Mouse (Mus musculus): ENCODE data around the gene Negr1.

Gene Negr1

DNA sequence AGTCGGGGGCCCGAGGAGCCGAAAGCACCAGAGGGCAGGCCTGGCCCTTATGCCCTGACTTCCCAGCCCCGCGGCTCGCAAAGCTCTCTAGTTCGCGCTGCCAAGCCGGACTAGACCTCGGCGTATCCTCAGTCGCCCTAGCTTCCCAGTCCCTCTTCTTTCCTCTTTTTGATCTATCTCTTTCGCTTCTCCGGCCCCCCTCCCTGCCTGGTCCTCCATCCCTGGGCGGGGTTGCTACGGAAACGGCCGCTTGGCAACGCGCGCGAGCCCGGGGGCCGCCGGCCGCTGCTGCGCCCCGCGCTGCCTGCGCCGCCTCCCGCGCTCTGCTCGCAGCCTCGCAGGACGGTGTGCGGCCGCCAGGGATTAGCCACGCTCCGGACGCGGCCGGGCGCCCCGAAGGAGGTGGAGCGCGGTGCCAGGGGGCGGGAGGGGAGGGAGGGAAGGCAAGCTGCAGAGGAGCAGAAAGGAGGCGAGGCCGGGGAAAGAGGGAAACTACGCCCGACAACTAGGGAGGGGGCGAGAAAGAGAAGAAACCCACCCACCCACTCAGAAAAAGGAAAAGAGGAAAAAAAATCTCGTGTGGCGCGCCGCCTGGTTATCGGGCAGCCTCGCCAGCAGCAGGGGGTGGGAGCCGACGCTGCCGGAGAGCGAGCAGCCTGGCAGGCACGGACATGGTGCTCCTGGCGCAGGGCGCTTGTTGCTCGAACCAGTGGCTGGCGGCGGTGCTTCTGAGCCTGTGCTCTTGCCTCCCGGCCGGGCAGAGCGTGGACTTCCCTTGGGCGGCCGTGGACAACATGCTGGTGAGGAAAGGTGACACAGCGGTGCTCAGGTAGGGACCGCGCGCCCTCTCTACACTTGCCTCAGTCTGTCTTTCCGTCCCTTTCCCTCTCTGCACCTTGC lies at the start of gene Negr1:
Negr1 (plus strand) TSS at position 271 of the 900 bp plus-strand sequence.
- no peak for DNase-seq (ENCODE audit: low read depth)

DNA sequence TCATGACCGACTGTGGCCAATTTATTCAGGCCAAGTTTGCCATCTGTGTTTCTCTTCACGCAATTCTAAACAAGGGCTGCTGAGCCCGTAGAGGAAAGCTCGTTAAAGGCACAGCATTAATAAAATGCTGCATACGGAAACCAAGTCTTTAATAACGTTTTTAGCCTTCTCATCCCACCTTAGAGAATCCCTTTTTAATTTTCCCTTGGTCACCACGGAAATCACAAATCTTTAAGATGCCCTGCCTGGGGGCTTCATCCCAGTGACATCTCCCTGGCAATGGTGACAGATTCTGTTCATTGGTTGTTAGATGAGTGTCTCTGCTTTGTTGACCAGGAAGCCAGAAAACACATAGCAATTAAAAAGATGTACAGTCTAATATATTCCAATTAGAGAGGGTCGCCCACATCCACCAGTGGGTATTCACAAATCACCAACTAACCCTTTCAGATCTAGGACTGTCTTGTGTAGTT lies 35.1 kb upstream of the Negr1 start:
- DNase-seq (ENCODE audit: low read depth): no peak

DNA sequence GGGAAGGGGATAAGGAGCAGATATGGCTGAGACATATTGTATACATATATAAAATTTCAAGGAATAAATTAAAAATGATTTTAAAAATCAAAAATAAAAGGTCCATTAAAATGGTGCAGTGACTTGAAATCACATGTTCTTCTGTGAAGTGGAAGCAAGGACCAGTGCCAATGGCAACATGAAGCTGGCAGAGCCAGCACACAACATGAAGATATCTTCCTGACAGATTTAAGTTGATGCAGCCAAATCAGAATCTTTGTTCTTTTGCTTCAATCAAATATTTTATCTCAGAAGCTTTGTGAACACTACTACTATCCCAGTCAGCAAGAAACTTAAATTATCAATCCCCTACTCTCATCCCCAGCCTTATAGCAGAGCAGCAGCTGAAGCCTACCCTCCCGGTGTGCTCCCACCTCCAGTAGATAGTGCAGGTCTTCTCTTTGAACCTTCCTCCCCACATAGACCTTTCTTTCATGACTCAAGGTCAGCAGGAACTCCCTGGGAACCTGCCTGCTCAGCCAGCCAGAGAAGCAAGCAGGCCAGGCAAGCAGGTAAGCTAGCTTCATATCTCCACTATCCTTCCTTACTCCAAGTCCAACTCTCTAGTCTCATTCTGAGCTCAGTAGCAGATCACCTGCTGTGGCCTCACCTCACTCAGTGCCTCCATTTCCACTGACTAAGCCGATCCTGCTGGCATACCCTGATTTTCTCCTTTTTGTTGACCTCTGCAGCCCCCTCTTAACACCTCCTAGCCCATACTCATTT lies 34.2 kb upstream of the Negr1 start:
- DNase-seq (ENCODE audit: low read depth): no peak

DNA sequence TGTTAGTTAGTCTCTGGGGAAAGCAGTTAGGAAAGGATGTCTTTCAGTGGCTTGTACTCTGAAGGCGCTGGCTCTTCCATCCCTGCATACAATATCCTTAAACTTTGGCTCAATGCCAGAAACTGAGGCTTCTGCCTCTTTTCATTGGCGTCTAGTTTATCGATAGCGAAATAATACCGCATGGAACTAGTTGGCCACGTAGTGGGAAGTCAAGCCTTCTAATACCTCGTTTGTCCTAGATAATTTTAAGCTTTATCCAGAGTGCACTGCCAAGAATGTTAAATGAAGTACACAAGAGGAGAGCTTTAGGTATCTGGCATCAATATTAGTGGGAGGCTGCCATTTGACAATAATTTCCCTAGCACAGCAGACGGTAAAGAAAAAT lies 2.2 kb upstream of the Negr1 start:
- no peak for DNase-seq (ENCODE audit: low read depth)

DNA sequence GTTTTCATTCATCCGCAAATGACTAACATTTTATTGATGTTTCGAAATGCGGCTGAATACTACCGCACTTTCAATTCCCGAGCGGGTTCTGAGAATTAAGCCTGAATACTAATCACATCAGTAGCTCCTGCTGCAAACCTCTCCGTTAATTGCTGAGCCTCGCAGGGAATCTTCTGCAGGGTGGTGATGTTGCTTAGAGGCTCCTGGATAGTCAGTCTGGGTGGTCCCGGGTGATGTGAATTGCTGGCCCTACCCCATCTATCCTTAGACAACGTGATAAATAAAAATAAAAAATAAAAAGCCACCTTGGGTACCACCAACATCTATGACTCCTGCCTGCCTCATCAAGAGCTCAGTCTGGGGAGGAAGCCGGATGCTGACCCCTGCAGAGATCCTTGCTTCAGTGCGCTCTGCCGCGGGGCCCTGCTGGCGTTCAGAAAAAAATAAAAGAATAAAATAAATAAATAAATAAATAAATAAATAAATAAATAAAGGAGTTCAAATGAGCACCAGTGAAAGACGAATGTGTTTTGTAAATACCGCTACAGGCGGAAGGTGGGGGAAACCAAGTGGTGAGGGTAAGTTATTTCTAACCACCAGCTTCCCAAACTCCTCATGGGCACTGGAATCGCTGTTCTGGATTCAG lies 1.6 kb upstream of the Negr1 start:
- DNase-seq (ENCODE audit: low read depth): no peak

DNA sequence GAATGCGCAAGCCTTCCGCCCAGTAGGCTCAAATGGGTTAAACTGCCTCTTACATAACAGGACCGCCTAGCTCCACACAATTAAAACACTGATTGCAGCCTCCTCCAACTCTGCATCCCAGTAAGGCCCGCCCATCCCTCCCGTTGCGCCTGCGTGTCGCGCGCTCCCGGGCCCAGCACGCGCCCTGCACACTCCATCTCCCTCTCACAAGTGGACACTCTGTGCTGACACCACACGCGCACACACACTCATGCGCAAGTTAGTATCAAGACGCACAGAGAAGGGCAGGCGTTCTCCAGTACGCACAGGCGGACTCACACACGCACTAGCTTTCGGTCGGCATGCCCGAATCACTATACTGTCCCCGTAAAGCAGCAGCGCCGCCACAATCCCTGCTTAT lies 828 bp upstream of the Negr1 start:
- no peak for DNase-seq (ENCODE audit: low read depth)

DNA sequence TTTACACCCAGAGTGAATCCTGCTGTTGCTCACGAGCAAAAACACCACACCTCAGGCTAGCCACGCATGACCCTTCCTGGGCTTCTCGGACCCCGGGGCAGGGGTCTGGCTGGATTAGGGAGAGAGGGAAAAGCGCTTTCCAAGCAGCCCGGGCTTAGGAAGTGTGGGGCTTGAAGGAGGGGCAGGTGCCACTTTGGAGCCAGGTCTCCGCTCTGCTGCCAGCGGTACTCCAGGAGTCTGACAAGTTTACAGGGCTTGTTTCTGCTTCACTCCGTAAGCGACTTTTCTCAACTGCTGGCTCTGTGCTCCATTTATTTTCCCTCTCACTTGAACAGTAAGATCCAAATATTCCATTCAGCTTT lies 811 bp downstream of the Negr1 start:
- DNase-seq (ENCODE audit: low read depth): no peak

DNA sequence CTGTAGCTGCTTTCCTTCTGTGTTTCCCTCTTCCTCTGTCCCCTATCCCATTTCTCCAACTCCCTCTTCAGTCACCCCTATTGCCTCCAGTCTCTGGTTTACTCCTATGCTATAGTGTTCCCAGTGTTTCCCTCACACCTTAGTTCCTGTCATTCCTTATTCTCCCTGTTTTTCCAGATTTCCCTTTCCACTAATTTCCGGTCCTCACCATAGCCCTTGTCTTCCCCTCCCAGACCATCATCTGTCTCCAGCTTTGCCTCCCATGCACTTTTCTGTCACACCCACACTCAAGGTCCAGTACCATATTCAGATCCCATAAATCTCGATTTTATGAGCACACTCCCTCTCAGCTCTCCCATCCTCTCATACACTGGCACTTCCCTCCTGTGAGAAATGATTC lies 1.2 kb downstream of the Negr1 start:
- no peak for DNase-seq (ENCODE audit: low read depth)

DNA sequence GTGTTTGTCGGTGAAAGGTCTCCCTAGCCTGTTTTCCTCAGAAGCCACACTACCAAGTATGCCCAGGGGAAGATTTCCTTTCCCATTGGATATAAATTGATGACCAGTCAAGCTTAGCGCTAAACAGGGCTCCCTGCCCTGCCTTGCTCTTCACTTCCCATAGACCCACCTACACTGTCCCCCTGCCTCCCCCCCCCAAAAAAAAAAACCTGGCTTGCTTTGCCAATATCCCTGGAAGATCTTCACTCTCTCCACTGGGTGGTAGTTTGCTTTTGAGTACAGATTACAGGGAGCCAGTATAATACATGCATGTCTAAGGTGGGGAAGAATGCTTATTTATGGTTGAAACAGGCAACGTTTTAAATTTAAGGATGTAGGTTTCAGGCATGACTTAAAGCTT lies 1.8 kb downstream of the Negr1 start:
- DNase-seq (ENCODE audit: low read depth): no peak

DNA sequence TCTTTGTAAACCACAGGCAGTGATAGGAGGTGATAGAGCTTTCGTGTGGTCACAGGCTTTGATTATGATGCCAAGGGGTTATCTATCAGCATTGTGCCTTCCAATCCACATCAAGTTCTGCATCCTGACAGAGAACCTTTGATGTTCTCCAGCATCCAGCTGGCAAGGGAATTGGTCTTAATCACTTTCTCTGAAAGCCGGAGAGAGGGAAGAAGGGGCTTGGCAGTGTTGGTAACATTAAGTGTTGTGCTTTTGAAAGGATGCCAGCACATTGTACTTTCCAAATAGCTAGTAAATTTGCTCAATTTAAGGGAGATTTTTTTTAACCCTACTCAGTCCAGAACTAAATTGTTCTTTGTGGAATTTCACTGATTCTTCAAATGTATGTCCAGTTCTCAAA lies 11.9 kb downstream of the Negr1 start:
- no peak for DNase-seq (ENCODE audit: low read depth)

DNA sequence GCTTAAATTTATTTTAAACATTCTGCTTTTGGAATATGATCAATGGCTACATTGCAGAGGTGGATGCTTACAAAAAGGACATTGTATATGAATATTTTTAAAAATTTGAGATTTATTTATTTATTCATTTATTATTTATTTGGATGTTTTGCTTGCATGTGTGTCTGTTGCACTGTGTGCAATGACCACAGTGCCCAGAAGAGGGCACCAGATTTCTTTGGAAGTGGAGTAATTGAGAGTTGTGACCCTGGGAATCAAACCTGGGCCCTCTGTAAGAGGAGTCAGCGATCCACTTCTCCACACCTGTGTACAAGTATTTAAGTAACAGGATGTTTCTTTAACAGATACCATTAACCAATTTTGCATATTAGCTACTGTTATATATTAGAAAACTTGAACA lies 14.7 kb downstream of the Negr1 start:
- no peak for DNase-seq (ENCODE audit: low read depth)

DNA sequence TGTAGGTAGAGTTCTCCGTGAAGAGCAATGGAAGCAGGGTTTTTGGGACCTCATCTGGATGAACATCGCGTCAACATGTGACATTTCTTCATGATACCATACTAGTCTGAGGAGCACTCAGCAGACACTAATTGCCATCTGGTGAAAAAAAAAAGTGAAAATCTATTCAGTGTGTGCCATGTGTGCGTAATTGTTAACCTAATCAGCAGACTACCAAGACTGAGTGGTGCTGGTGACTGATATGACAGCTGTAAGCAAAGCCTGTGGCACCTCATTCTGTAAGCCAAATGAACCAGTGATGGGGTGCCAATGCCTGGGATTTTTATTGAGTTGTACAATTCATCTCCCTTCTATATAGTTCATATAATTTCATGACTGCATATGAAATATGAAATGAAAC lies 29.0 kb downstream of the Negr1 start:
- no peak for DNase-seq (ENCODE audit: low read depth)

DNA sequence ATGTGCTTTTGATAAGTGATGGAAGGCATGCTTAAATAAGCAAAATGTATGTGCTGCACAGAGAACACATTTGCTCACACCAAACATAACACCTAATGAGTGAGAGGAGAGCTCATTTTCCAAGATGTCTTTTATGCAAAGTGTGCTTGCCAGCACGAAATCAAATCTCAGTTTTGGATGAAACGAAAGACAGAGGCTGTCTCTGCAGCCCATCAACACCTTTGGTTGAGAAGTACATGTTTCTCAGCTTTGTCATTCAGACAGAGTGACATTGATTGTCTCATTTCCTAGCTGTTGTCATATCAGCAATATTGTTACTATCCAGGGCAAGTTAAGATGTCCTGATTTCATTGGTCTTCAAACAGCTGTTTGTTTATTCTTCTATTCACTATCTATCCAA lies 29.5 kb downstream of the Negr1 start:
- no peak for DNase-seq (ENCODE audit: low read depth)

DNA sequence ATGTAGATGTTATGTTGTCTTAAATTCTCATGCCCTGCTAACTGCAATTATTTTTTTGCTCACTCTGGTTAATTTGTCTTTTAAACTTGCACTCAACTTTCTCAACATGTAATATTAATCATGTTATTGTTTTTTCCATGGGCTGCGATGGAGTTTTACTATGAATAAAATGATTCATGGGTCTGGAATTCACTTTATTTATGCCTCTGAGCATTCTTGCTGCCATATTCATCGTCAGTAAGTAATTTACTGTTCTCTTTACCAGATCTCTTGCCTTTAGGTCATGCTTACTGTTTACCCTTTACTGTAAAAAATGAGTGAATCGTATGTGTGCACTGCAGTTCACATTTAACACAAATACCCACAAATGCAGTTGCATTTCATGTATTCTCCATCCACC lies 45.3 kb downstream of the Negr1 start:
- DNase-seq (ENCODE audit: low read depth): no peak

DNA sequence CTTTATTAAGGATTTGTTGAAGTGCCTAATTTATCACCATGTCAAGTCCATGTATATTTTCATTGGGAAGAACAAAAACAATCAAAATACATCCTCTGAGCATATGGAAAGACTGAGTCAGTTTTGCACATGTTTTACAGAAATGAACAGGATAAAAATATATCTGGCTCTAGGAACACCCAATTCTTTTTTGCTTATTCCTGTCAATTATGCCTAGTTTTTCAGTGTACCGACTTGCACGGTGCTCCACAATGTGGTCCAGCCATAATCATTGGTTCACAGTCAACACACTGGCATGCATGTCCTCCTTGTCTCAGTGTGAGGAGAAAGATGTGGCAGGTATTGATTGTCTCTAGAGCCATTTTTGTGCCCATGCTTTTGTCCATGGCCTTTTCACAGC lies 58.3 kb downstream of the Negr1 start:
- no peak for DNase-seq (ENCODE audit: low read depth)

DNA sequence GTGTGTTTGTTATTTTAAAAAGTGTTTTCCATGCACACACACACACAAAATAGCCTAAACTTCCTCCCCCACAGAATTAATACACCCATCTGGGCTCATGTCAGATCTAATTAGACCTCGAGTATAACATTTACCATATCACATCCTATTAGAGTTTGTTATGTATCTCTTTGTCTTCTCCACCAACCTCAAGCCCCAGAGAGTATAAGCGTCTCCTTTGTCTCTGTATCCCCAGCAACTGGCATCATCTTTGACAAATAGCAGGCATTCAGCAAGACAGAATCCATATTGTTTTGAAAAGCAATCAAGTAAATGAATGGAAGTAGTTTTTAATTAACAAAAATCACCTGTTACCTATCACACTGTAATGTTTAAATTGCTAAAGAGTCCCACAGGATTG lies 67.0 kb downstream of the Negr1 start:
- no peak for DNase-seq (ENCODE audit: low read depth)

DNA sequence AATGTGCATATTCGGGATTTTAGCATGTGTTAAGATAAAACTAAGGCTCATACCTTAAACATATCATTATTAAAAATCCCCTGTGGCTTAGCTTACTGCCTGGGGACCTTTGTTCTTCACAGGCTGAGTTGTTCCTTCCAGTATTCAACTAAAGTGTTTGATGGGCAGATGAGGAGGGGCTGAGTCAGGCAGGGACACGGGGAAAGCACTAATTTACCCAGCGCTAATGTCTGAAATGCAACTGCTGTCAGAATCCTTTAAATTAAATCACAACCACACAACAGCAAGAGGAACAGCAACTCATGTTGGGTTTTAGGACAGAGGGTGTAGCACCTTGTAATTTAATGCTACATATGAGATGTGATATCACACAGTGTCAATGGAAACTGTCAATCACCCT lies 71.3 kb downstream of the Negr1 start:
- DNase-seq (ENCODE audit: low read depth): no peak

DNA sequence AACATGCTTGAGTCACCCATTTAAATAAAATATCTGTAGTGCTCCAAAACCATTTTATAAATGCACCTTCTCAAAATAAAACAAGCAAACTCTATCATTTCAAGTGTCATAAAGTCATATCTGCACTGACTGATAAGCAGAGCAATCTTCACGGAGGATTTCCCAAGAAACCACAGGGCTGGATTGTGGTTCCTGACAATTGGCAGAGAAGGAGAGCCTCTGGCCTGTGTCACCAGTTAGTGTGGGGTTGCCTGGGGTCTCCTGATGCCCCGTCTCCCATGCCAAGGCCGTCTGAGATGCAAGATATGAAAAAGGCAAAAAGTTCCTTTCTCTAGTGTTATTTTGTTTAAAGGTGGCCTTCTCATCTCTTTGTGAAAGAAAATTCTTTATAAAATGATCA lies 77.8 kb downstream of the Negr1 start:
- DNase-seq (ENCODE audit: low read depth): no peak

DNA sequence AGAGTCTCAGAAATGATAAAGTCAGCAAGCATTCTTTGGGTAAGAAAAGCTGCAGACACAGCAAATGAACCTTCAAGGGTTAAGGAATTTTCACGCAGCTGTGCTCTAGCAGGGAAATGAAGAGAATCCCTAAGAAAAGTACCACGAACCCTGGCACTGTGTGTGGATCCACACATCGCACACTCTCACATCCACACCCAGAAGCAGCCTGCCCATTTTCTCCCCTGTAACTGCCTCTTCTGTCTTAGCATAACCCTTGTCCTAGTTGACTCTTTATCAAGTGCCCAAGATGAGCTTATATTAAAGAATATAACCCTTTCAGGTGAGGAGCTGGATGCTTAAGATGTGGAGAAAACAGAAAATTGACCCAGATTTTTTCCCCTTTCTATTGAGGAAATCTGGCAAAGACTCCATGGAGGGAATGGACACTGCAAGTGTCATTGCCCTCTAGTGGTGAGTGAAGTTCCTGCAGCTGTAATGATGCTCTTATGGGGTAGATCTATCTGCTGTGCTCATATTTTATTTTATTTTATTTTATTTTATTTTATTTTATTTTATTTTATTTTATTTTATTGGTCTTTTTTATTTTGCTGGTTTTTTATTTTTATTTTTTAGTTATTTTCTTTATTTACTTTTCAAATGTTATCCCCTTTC lies 82.2 kb downstream of the Negr1 start:
- peak; percentile 10 for DNase-seq (ENCODE audit: low read depth)

DNA sequence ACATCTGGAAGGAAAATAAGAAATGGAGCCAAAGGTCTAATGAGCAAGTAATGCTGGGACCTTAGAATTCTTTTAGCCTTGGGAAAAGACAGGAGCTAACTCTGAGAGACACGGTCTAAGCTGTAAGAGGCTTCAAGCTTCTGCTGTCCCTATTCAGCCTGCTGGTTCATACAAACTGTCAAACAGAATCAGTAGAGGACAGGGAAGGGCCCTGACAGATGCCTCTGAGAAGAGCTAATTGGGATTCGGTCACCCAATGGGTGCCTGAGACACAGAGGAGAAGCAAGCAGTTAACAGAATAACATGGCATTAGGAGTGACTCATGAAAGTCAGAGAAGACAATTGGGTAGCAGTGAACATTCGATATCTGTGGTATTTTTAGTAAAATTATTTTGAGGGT lies 86.8 kb downstream of the Negr1 start:
- DNase-seq (ENCODE audit: low read depth): no peak

DNA sequence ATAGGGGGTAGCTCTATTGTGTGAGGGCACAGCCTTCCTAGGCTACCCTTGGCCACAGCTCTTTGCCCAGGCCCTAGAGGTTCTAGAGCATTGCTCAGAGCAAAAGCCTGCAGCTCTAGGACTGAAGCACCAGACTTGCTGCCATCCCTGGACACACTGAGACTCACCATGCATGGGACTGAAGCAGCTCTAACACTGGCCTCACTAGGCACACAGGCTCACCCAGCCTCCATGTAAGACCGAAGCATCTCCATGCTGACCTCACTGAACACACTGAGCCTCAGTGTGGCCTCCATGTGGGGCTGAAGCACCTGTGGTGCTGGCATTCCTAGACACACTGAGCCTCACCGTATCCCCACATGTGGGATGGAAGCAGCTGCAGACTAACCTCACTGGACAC lies 101.0 kb downstream of the Negr1 start:
- DNase-seq (ENCODE audit: low read depth): no peak

DNA sequence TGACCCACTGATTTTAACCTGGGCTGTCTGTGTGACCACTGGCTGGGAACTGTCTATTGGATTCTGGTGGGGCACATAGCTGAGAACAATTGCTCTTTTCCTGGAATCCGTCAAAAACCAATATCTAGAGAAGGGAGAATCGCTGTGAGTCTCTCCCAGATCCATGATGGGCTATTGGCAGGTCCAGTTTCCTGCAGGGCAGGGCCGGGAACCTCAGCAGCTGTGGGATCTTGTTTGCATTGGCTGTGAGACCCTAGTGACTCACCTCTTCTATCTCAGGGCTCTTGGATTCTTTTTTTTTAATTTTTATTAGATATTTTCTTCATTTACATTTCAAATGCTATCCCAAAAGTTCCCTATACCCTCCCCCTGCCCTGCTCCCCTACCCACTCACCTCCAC lies 111.0 kb downstream of the Negr1 start:
- no peak for DNase-seq (ENCODE audit: low read depth)
